Mouse (Mus musculus): ENCODE data around the gene 1600014C23Rik.

The 1600014C23Rik gene

GRCm38 (mm10) chr17:45686093-45686619 lies 47.5 kb downstream of the 1600014C23Rik start, which contains the start of gene Mrpl14:
Gene Mrpl14 (plus strand): TSS chr17:45686322.
- peak; percentile 94 for DNase-seq

- DNase-seq, result peak; percentile 61 to 63
Measured at GRCm38 (mm10) chr17:45685171-45686092, 48.2 kb downstream of the 1600014C23Rik start.

- peak in 1 of 2 experiments; percentile 26 for DNase-seq
Measured at GRCm38 (mm10) chr17:45684667-45685131, 48.9 kb downstream of the 1600014C23Rik start.

Measured in lung, postnatal 4 days (tissue).